Mouse (Mus musculus) adrenal gland, postnatal 25 days (tissue): ENCODE data around the gene Rhox4g. TPM values are rescaled to one million over a fixed set of nuclear protein-coding genes. Genes with fewer than 3 reads are reported as not detected.
"Not testable (repeated sequence)": the region's sequence is repeated elsewhere in the genome, so short reads cannot be mapped to it uniquely, and the experiment has no call there.

Experiments used
- DNase-seq: peaks from one replicate; pipeline ENCODE4 v3.0.0; 2021; ENCODE audit warnings: mixed read lengths
- long read RNA-seq: library from polyadenylated mRNA; stranded (forward); transcript quantifications from one replicate; pipeline ENCODE4 v2.0.0, GENCODE M21; 2021
- total RNA-seq: library from RNA; stranded (reverse); gene quantifications from 2 replicates; pipeline ENCODE4 v1.2.3, GENCODE M21; 2021

The Rhox4g gene
- total RNA-seq: not detected in 2 replicates
- long read RNA-seq: 0 reads

DNA sequence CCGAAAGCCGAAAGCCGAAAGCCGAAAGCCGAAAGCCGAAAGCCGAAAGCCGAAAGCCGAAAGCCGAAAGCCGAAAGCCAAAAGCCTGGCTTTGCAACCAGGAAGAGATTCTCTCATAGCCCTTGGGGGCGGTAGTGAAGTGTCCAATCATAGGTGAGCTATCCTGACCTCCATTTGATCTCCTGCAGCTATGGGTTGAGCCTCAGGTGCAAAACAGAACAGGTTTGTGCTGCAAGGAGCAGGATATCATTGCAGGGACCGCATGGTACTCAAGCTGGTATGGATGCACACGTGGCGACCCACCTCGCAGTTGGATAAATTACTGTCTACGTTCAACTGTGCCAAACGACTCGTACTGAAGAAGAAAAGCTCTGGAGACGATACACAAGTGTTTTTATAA lies at the start of gene Rhox4g:
TSS of gene Rhox4g (minus strand) at position 101 of the 400 bp plus-strand sequence.
- DNase-seq: not testable (repeated sequence)

DNA sequence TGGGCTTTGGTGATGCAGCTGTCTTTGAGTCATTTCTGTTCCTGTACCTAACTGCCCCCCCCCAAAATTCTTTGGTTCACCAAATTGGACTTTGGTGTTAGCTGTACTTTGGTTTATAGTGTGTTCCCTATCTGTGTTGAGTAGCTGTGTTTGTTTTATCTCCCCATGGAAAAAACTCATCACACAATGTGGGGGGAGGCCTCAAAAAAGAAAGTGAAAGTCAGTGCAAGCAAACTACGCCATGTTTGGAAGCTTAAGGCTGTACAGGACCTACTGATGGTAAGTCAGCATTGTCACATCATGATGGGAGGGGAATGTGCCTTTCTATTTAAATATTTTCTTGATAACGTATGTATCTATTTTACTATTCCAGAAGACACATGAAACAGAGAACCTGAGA lies 41.1 kb upstream of the Rhox4g start:
- no peak for DNase-seq

- DNase-seq: no peak
Measured at GRCm38 (mm10) chrX:37683031-37683715, 32.0 kb upstream of the Rhox4g start.

GRCm38 (mm10) chrX:37673177-37673576 lies 22.1 kb upstream of the Rhox4g start, which contains the start of gene Rhox2h:
Rhox2h (minus strand) TSS chrX:37673277.
- not testable (repeated sequence) for DNase-seq

DNA sequence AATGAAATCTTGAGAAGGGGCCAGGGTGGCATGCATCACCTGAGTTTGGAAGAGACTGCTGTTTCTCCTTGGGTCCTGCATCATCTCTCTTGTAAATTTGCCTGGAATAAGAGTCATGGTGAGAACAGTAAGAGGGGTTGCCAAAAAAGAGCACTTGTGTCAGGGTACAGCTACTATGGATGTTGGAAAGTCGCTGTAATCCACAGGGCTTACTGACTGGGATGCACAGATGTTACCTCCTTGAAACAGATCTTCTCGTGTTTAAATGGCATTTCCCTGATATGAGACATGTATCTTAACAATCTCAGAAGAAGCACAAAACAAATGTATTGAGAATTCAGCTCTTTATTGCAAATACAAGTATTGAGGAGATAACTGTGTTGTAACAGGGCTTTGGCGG lies 17.5 kb upstream of the Rhox4g start, which contains the start of gene Rhox3h:
TSS of gene Rhox3h (minus strand) at position 101 of the 400 bp plus-strand sequence.
- DNase-seq: not testable (repeated sequence)

DNA sequence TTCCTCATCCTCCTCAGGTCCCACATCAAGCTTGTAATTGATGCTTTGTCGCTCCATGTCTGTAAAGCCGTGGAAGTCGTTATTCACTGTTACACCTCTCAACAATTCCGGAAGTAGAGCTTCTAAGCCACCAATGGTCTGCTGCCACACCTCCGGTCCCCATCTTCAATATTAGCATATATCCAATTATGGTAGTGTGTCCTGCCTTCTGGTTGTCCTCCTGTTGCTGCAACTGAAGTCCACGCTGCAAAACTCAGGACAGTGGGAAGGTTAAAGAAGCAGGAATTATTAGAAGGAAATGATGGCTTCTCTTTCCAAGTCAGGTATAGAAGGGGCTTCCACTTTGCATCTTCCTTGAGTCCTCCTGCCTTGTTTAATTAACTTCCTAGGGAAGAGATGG lies 7.8 kb downstream of the Rhox4g start, which contains the start of gene Rhox2g:
TSS of gene Rhox2g (minus strand) at position 101 of the 400 bp plus-strand sequence.
- DNase-seq: not testable (repeated sequence)

- not testable (repeated sequence) for DNase-seq
Measured at GRCm38 (mm10) chrX:37628512-37628911, 22.6 kb downstream of the Rhox4g start, which contains the start of gene Rhox3g. Rhox3g (minus strand) TSS chrX:37628612.

DNA sequence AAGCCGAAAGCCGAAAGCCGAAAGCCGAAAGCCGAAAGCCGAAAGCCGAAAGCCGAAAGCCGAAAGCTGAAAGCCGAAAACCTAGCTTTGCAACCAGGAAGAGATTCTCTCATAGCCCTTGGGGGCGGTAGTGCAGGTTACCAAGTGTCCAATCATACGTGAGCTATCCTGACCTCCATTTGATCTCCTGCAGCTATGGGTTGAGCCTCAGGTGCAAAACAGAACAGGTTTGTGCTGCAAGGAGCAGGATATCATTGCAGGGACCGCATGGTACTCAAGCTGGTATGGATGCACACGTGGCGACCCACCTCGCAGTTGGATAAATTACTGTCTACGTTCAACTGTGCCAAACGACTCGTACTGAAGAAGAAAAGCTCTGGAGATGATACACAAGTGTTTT lies 43.5 kb downstream of the Rhox4g start, which contains the start of gene Rhox4f:
TSS of gene Rhox4f (minus strand) at position 101 of the 400 bp plus-strand sequence.
- not testable (repeated sequence) for DNase-seq

Other genes with a start within 250 kb of the Rhox4g start
- not detected in 2 replicates for gene Rhox2b, start 239.3 kb downstream of the Rhox4g start, total RNA-seq
- not detected in 2 replicates for gene Rhox4b, start 218.8 kb downstream of the Rhox4g start, total RNA-seq
- not detected in 2 replicates for gene Rhox2c, start 197.6 kb downstream of the Rhox4g start, total RNA-seq
- gene Rhox3c, start 192.7 kb downstream of the Rhox4g start, total RNA-seq: not detected in 2 replicates
- gene Rhox4c, start 171.0 kb downstream of the Rhox4g start, total RNA-seq: not detected in 2 replicates
- not detected in 2 replicates for gene Rhox2d, start 157.9 kb downstream of the Rhox4g start, total RNA-seq
- not detected in 2 replicates for gene Rhox4d, start 137.0 kb downstream of the Rhox4g start, total RNA-seq
- not detected in 2 replicates for gene Rhox2e, start 120.9 kb downstream of the Rhox4g start, total RNA-seq
- not detected in 2 replicates for gene Rhox3e, start 109.3 kb downstream of the Rhox4g start, total RNA-seq
- not detected in 2 replicates for gene Rhox4e, start 93.9 kb downstream of the Rhox4g start, total RNA-seq
- not detected in 2 replicates for gene Rhox2f, start 79.9 kb downstream of the Rhox4g start, total RNA-seq
- gene Rhox3f, start 70.3 kb downstream of the Rhox4g start, total RNA-seq: not detected in 2 replicates
- not detected in 2 replicates for gene Rhox4f, start 43.6 kb downstream of the Rhox4g start, total RNA-seq
- gene Rhox3g, start 22.7 kb downstream of the Rhox4g start, total RNA-seq: not detected in 2 replicates
- not detected in 2 replicates for gene Rhox2g, start 7.9 kb downstream of the Rhox4g start, total RNA-seq
- not detected in 2 replicates for gene Rhox3h, start 17.4 kb upstream of the Rhox4g start, total RNA-seq
- not detected in 2 replicates for gene Rhox2h, start 21.9 kb upstream of the Rhox4g start, total RNA-seq
- not detected in 2 replicates for gene Rhox5, start 153.5 kb upstream of the Rhox4g start, total RNA-seq
- gene Rhox6, start 175.6 kb upstream of the Rhox4g start, total RNA-seq: not detected in 2 replicates
- not detected in 2 replicates for gene Rhox7a, start 180.4 kb upstream of the Rhox4g start, total RNA-seq
- gene Rhox8, start 227.6 kb upstream of the Rhox4g start, total RNA-seq: not detected in 2 replicates
- not detected in 2 replicates for gene Rhox7b, start 245.9 kb upstream of the Rhox4g start, total RNA-seq